ENCODE assay signal across 8 mouse cellular contexts in genomic region chr7:74553111-74553650, GRCm38 (mm10). TPM values are rescaled to one million over a fixed set of nuclear protein-coding genes. Genes with fewer than 3 reads are reported as not detected.
DNase-seq lines count a peak whose midpoint lies in the region; ATAC-seq and TF ChIP-seq lines count a peak whose summit lies in the region.

No protein-coding gene starts in this region.

- peaks cover 5% of the 10 kb centered on the region; the same call in 1 of the 2 replicates for H3K4me1 ChIP-seq in kidney, postnatal 0 days (replicated peaks; ENCODE audit: insufficient read depth, low read length)
- H3K4me1 ChIP-seq in embryonic facial prominence, embryonic 11.5 days (ENCODE audit: control insufficient read depth, insufficient read depth, low read length): no peaks in the 10 kb centered on the region; the same call in 1 of the 2 replicates
- peaks cover 32% of the 10 kb centered on the region for H3K4me1 ChIP-seq in hindbrain, embryonic 15.5 days (replicated peaks)
- peaks cover 18% of the 10 kb centered on the region; the same call in 1 of the 2 replicates for H3K4me1 ChIP-seq in midbrain, postnatal 0 days (ENCODE audit: insufficient read depth, low read length)

- H3K27me3 ChIP-seq in kidney, postnatal 0 days (ENCODE audit: insufficient read depth, low read length): no peaks in the 10 kb centered on the region
- H3K27me3 ChIP-seq in embryonic facial prominence, embryonic 11.5 days (ENCODE audit: control insufficient read depth, insufficient read depth, low read length): no peaks in the 10 kb centered on the region
- no peaks in the 10 kb centered on the region for H3K27me3 ChIP-seq in hindbrain, embryonic 15.5 days
- no peaks in the 10 kb centered on the region for H3K27me3 ChIP-seq in midbrain, postnatal 0 days (ENCODE audit: insufficient read depth, low read length)

- H3K36me3 ChIP-seq in kidney, postnatal 0 days (ENCODE audit: insufficient read depth, low read length): no peaks in the 10 kb centered on the region
- no peaks in the 10 kb centered on the region for H3K36me3 ChIP-seq in embryonic facial prominence, embryonic 11.5 days (replicated peaks; ENCODE audit: control insufficient read depth, insufficient read depth, low read depth, low read length)
- H3K36me3 ChIP-seq in hindbrain, embryonic 15.5 days: no peaks in the 10 kb centered on the region
- no peaks in the 10 kb centered on the region for H3K36me3 ChIP-seq in midbrain, postnatal 0 days (ENCODE audit: insufficient read depth, low read length)

- no peak overlapping the region for H3K27ac ChIP-seq in kidney, postnatal 0 days
- H3K27ac ChIP-seq in embryonic facial prominence, embryonic 11.5 days (replicated peaks; ENCODE audit: low read depth, low read length): no peak overlapping the region
- no peak overlapping the region for H3K27ac ChIP-seq in hindbrain, embryonic 15.5 days (replicated peaks)
- no peak overlapping the region for H3K27ac ChIP-seq in midbrain, postnatal 0 days (ENCODE audit: low read depth, low read length)

- H3K9me3 ChIP-seq in kidney, postnatal 0 days (replicated peaks; ENCODE audit: low read length): no peaks in the 10 kb centered on the region
- no peaks in the 10 kb centered on the region for H3K9me3 ChIP-seq in embryonic facial prominence, embryonic 11.5 days (replicated peaks; ENCODE audit: control insufficient read depth, low read length)
- H3K9me3 ChIP-seq in hindbrain, embryonic 15.5 days: no peaks in the 10 kb centered on the region
- H3K9me3 ChIP-seq in midbrain, postnatal 0 days (ENCODE audit: low read length): no peaks in the 10 kb centered on the region

- WGBS in kidney, postnatal 0 days: 44% methylated on average over 8 of the region's 8 CpGs
- WGBS in embryonic facial prominence, embryonic 11.5 days: 37% methylated on average over 8 of the region's 8 CpGs
- 56% methylated on average over 8 of the region's 8 CpGs for WGBS in hindbrain, embryonic 15.5 days
- WGBS in midbrain, postnatal 0 days: 41% methylated on average over 8 of the region's 8 CpGs

- TF ChIP-seq CTCF in kidney, postnatal 0 days (IDR thresholded peaks at IDR 0.05; ENCODE audit: low read depth): no peak
- TF ChIP-seq CTCF in midbrain, postnatal 0 days (IDR thresholded peaks at IDR 0.05): no peak

- ATAC-seq in kidney, postnatal 0 days (replicated peaks; ENCODE audit: low FRiP score, low read depth): no peak
- ATAC-seq in embryonic facial prominence, embryonic 11.5 days (replicated peaks; ENCODE audit: insufficient number of reproducible peaks, low FRiP score, low TSS enrichment, low read depth): no peak
- no peak for ATAC-seq in hindbrain, embryonic 15.5 days (ENCODE audit: low FRiP score, low read depth)
- ATAC-seq in midbrain, postnatal 0 days (ENCODE audit: low FRiP score): no peak

- peak overlapping the region; percentile 79 for H3K4me3 ChIP-seq in kidney, postnatal 0 days (replicated peaks; ENCODE audit: low read depth, low read length)
- peak overlapping the region; percentile 77 for H3K4me3 ChIP-seq in embryonic facial prominence, embryonic 11.5 days (ENCODE audit: low read depth, low read length)
- peak overlapping the region; percentile 89 for H3K4me3 ChIP-seq in hindbrain, embryonic 15.5 days
- H3K4me3 ChIP-seq in midbrain, postnatal 0 days (ENCODE audit: low read depth, low read length): peak overlapping the region; percentile 79

- DNase-seq in kidney, postnatal 0 days (ENCODE audit: low spot score): no peak
- DNase-seq in kidney, adult 18-20 months: no peak
- peak; percentile 57 for DNase-seq in embryonic facial prominence, embryonic 11.5 days (ENCODE audit: low spot score)
- DNase-seq in midbrain, postnatal 0 days (ENCODE audit: low spot score): no peak
- no peak for DNase-seq in ovary, postnatal 14 days (ENCODE audit: low spot score)
- DNase-seq in thymus, postnatal 36 days: no peak
- DNase-seq in frontal cortex, postnatal 10 days (ENCODE audit: low spot score in 2 of 2): no peak

- no peak overlapping the region for H3K9ac ChIP-seq in kidney, postnatal 0 days (ENCODE audit: low read depth, low read length)
- no peak overlapping the region for H3K9ac ChIP-seq in embryonic facial prominence, embryonic 11.5 days (replicated peaks; ENCODE audit: low read length)
- 0 out of 2 replicates have a peak overlapping the region, but pooled peaks have one; percentile 83 for H3K9ac ChIP-seq in hindbrain, embryonic 15.5 days
- H3K9ac ChIP-seq in midbrain, postnatal 0 days (replicated peaks; ENCODE audit: low read length, poor library complexity, severe bottlenecking): peak overlapping the region; percentile 87; the same call in 1 of the 2 replicates

- H3K4me2 ChIP-seq in kidney, postnatal 0 days (ENCODE audit: low read length): peak overlapping the region; percentile 96
- peak overlapping the region; percentile 98 for H3K4me2 ChIP-seq in embryonic facial prominence, embryonic 11.5 days (ENCODE audit: low read depth, low read length)
- H3K4me2 ChIP-seq in hindbrain, embryonic 15.5 days: peak overlapping the region; percentile 73
- peak overlapping the region; percentile 77 for H3K4me2 ChIP-seq in midbrain, postnatal 0 days (ENCODE audit: low read depth, low read length, poor library complexity, severe bottlenecking)

RNA-seq across cellular contexts. Expression of gene Slco3a1, which starts 1.4 kb away (rescaled TPM):
- 19.4 and 19.8 TPM in 2 replicates for polyA plus RNA-seq in kidney, postnatal 0 days (2015; fragmentation: Nextera tagmentation; extraction: Ambion mirVana)
- 6.6 and 6.7 TPM in 2 replicates for polyA plus RNA-seq in embryonic facial prominence, embryonic 11.5 days (2014; fragmentation: Nextera tagmentation; extraction: Ambion mirVana)
- polyA plus RNA-seq in hindbrain, embryonic 15.5 days (2015; fragmentation: Nextera tagmentation; extraction: Ambion mirVana): 21.3 and 21.8 TPM in 2 replicates
- 32.7 and 39.2 TPM in 2 replicates for total RNA-seq in midbrain, postnatal 0 days (2014; rRNA removed)
- 21.8 and 23.4 TPM in 2 replicates for polyA plus RNA-seq in midbrain, postnatal 0 days (2015; fragmentation: Nextera tagmentation; extraction: Ambion mirVana)

Comparison
In these comparisons a context has a peak if more than half of its experiments do, and no peak if none do; other contexts are left out.
1. H3K9ac ChIP-seq: peak in hindbrain, embryonic 15.5 days (single experiment) and midbrain, postnatal 0 days (single experiment); none in kidney, postnatal 0 days (single experiment) and embryonic facial prominence, embryonic 11.5 days (single experiment).
2. Peak in every context shown above with its lines, with median percentiles within 50 percentile points of each other: H3K4me2 ChIP-seq and H3K4me3 ChIP-seq.